Mouse (Mus musculus): ENCODE measurements around the gene Sult3a1. TPM values are rescaled to one million over a fixed set of nuclear protein-coding genes. Genes with fewer than 3 reads are reported as not detected.

The Sult3a1 gene
- not detected for total RNA-seq (2023)

GRCm38 (mm10) chr10:33857421-33857820 lies at the start of gene Sult3a1:
TSS of gene Sult3a1 (plus strand) at chr10:33857721.

GRCm38 (mm10) chr10:33904530-33905481 lies 47.3 kb downstream of the Sult3a1 start, which contains the start of gene Rsph4a:
TSS of gene Rsph4a (plus strand) at chr10:33905111.

Other genes starting within 250 kb of the Sult3a1 start
- gene Clvs2, start 233.0 kb upstream of the Sult3a1 start, total RNA-seq (2023): not detected
- gene Sult3a2, start 71.0 kb upstream of the Sult3a1 start, total RNA-seq (2023): not detected
- not detected for gene Rsph4a, start 47.4 kb downstream of the Sult3a1 start, total RNA-seq (2023)
- 10 to 100 TPM; 30.5 to 34.6 TPM for gene Zup1, start 93.5 kb downstream of the Sult3a1 start, total RNA-seq (2023)
- 10 to 100 TPM; 38.2 to 39.3 TPM for gene Rwdd1, start 161.9 kb downstream of the Sult3a1 start, total RNA-seq (2023)
- gene Trappc3l, start 179.9 kb downstream of the Sult3a1 start, total RNA-seq (2023): not detected
- not detected for gene Calhm4, start 186.6 kb downstream of the Sult3a1 start, total RNA-seq (2023)
- gene Calhm5, start 238.8 kb downstream of the Sult3a1 start, total RNA-seq (2023): not detected